Mouse (Mus musculus): ENCODE measurements at regions not wholly inside any gene's neighbourhood (a gene's known extent, or its start where the extent isn't known, plus 50 kb on each side); places are given as distances from the start of the nearest gene placed in this dataset.

GRCm38 (mm10) chr13:47429856-47430365, 307.5 kb downstream of the Rnf144b start:
- 36% methylated on average over 8 of the region's 8 CpGs for WGBS
- H3K27ac ChIP-seq, result peak overlapping the region; percentile 78
- no peak for DNase-seq (ENCODE audit: extremely low spot score, low spot score)
- H3K36me3 ChIP-seq (replicated peaks), result no peaks in the 10 kb centered on the region
- H3K4me3 ChIP-seq, result peak overlapping the region; percentile 22; the same call in 1 of the 2 replicates
- H3K27me3 ChIP-seq (ENCODE audit: poor library complexity, severe bottlenecking), result peaks cover 9% of the 10 kb centered on the region; the same call in 1 of the 2 replicates
- no peaks in the 10 kb centered on the region for H3K9me3 ChIP-seq
- H3K4me1 ChIP-seq, result peaks cover 26% of the 10 kb centered on the region

- H3K36me3 ChIP-seq (replicated peaks), result no peaks in the 10 kb centered on the region
- no peaks in the 10 kb centered on the region for H3K9me3 ChIP-seq
- WGBS, result 64% methylated on average over 9 of the region's 9 CpGs
- peak overlapping the region; percentile 10; the same call in 1 of the 2 replicates for H3K4me3 ChIP-seq
- H3K4me1 ChIP-seq, result peaks cover 26% of the 10 kb centered on the region
- peak; percentile 20 for DNase-seq (ENCODE audit: extremely low spot score, low spot score)
- peak overlapping the region; percentile 78 for H3K27ac ChIP-seq
- peaks cover 9% of the 10 kb centered on the region; the same call in 1 of the 2 replicates for H3K27me3 ChIP-seq (ENCODE audit: poor library complexity, severe bottlenecking)
Observed at GRCm38 (mm10) chr13:47430409-47430808, 308.0 kb downstream of the Rnf144b start.

- H3K9me3 ChIP-seq, result no peaks in the 10 kb centered on the region
- H3K36me3 ChIP-seq (replicated peaks), result no peaks in the 10 kb centered on the region
- WGBS, result 92% methylated on average over 7 of the region's 7 CpGs
- no peak overlapping the region for H3K4me3 ChIP-seq
- no peaks in the 10 kb centered on the region for H3K27me3 ChIP-seq (ENCODE audit: poor library complexity, severe bottlenecking)
- DNase-seq (ENCODE audit: extremely low spot score, low spot score), result no peak
- no peak overlapping the region for H3K27ac ChIP-seq
- H3K4me1 ChIP-seq, result peaks cover 11% of the 10 kb centered on the region
Observed at GRCm38 (mm10) chr13:47435631-47436030, 313.2 kb downstream of the Rnf144b start.

- no peaks in the 10 kb centered on the region for H3K9me3 ChIP-seq
- no peaks in the 10 kb centered on the region for H3K27me3 ChIP-seq (ENCODE audit: poor library complexity, severe bottlenecking)
- no peak overlapping the region for H3K27ac ChIP-seq
- H3K4me3 ChIP-seq, result no peak overlapping the region
- no peaks in the 10 kb centered on the region for H3K4me1 ChIP-seq
- H3K36me3 ChIP-seq (replicated peaks), result no peaks in the 10 kb centered on the region
- WGBS, result 94% methylated on average over 3 of the region's 3 CpGs
- no peak for DNase-seq (ENCODE audit: extremely low spot score, low spot score)
Observed at GRCm38 (mm10) chr13:47444876-47445275, 322.4 kb downstream of the Rnf144b start.

GRCm38 (mm10) chr13:47452186-47452760, 329.8 kb downstream of the Rnf144b start:
- Histone ChIP-seq H3K27me3 (ENCODE audit: poor library complexity, severe bottlenecking) (no peaks in the 10 kb centered on the region), H3K4me3 (no peak overlapping the region), H3K36me3 (replicated peaks) (no peaks in the 10 kb centered on the region), H3K27ac (no peak overlapping the region), H3K4me1 (no peaks in the 10 kb centered on the region), H3K9me3 (0 out of 2 replicates have a peak, but pooled peaks cover 7% of the 10 kb centered on the region)
- WGBS, result 89% methylated on average over 17 of the region's 17 CpGs
- DNase-seq (ENCODE audit: extremely low spot score, low spot score), result no peak

GRCm38 (mm10) chr13:47462148-47462547, 339.7 kb downstream of the Rnf144b start:
- H3K4me1 ChIP-seq, result no peaks in the 10 kb centered on the region

GRCm38 (mm10) chr13:47471543-47472213, 349.2 kb downstream of the Rnf144b start:
- Histone ChIP-seq H3K27ac (peak overlapping the region; percentile 58), H3K4me1 (peaks cover 29% of the 10 kb centered on the region), H3K4me3 (no peak overlapping the region), H3K36me3 (replicated peaks) (no peaks in the 10 kb centered on the region), H3K9me3 (no peaks in the 10 kb centered on the region), H3K27me3 (ENCODE audit: poor library complexity, severe bottlenecking) (no peaks in the 10 kb centered on the region)
- WGBS, result 67% methylated on average over 14 of the region's 14 CpGs
- no peak for DNase-seq (ENCODE audit: extremely low spot score, low spot score)

More at GRCm38 (mm10) chr13:47462148-47462547, 339.7 kb downstream of the Rnf144b start:
- DNase-seq (ENCODE audit: extremely low spot score, low spot score), result no peak
- no peaks in the 10 kb centered on the region for H3K27me3 ChIP-seq (ENCODE audit: poor library complexity, severe bottlenecking)
- no peak overlapping the region for H3K4me3 ChIP-seq
- no peak overlapping the region for H3K27ac ChIP-seq
- H3K9me3 ChIP-seq, result no peaks in the 10 kb centered on the region
- H3K36me3 ChIP-seq (replicated peaks), result no peaks in the 10 kb centered on the region
- 91% methylated on average over 8 of the region's 8 CpGs for WGBS

- Histone ChIP-seq H3K9me3 (no peaks in the 10 kb centered on the region), H3K4me3 (no peak overlapping the region), H3K27ac (no peak overlapping the region), H3K27me3 (ENCODE audit: poor library complexity, severe bottlenecking) (no peaks in the 10 kb centered on the region), H3K4me1 (peaks cover 10% of the 10 kb centered on the region), H3K36me3 (replicated peaks) (no peaks in the 10 kb centered on the region)
- WGBS, result 83% methylated on average over 10 of the region's 10 CpGs
- DNase-seq (ENCODE audit: extremely low spot score, low spot score), result no peak
Observed at GRCm38 (mm10) chr13:47480159-47480558, 357.7 kb downstream of the Rnf144b start.

GRCm38 (mm10) chr13:47484819-47485218, 362.4 kb downstream of the Rnf144b start:
- H3K9me3 ChIP-seq, result no peaks in the 10 kb centered on the region
- no peaks in the 10 kb centered on the region for H3K4me1 ChIP-seq
- no peaks in the 10 kb centered on the region for H3K27me3 ChIP-seq (ENCODE audit: poor library complexity, severe bottlenecking)
- H3K4me3 ChIP-seq, result no peak overlapping the region
- 88% methylated on average over 2 of the region's 2 CpGs for WGBS
- H3K36me3 ChIP-seq (replicated peaks), result no peaks in the 10 kb centered on the region
- no peak for DNase-seq (ENCODE audit: extremely low spot score, low spot score)
- H3K27ac ChIP-seq, result no peak overlapping the region

- Histone ChIP-seq H3K36me3 (replicated peaks) (no peaks in the 10 kb centered on the region), H3K4me3 (no peak overlapping the region), H3K4me1 (no peaks in the 10 kb centered on the region), H3K9me3 (no peaks in the 10 kb centered on the region), H3K27ac (no peak overlapping the region), H3K27me3 (ENCODE audit: poor library complexity, severe bottlenecking) (no peaks in the 10 kb centered on the region)
- no peak for DNase-seq (ENCODE audit: extremely low spot score, low spot score)
Observed at GRCm38 (mm10) chr13:47486111-47486510, 363.7 kb downstream of the Rnf144b start.

- Histone ChIP-seq H3K27ac (no peak overlapping the region), H3K36me3 (replicated peaks) (no peaks in the 10 kb centered on the region), H3K4me3 (no peak overlapping the region), H3K27me3 (ENCODE audit: poor library complexity, severe bottlenecking) (no peaks in the 10 kb centered on the region), H3K4me1 (no peaks in the 10 kb centered on the region), H3K9me3 (no peaks in the 10 kb centered on the region)
- WGBS, result 94% methylated on average over 3 of the region's 3 CpGs
- DNase-seq (ENCODE audit: extremely low spot score, low spot score), result no peak
Observed at GRCm38 (mm10) chr13:47486658-47487057, 364.2 kb downstream of the Rnf144b start.

- H3K27ac ChIP-seq, result no peak overlapping the region
Observed at GRCm38 (mm10) chr13:47505380-47505955, 383.0 kb downstream of the Rnf144b start.

GRCm38 (mm10) chr13:47532935-47533334, 410.5 kb downstream of the Rnf144b start:
- H3K36me3 ChIP-seq (replicated peaks), result no peaks in the 10 kb centered on the region
- H3K9me3 ChIP-seq, result 0 out of 2 replicates have a peak, but pooled peaks cover 3% of the 10 kb centered on the region
- no peaks in the 10 kb centered on the region for H3K4me1 ChIP-seq
- H3K27me3 ChIP-seq (ENCODE audit: poor library complexity, severe bottlenecking), result no peaks in the 10 kb centered on the region
- no peak overlapping the region for H3K27ac ChIP-seq
- no peak overlapping the region for H3K4me3 ChIP-seq
- DNase-seq (ENCODE audit: extremely low spot score, low spot score), result no peak
- WGBS, result 93% methylated on average over 1 of the region's 1 CpGs

More at GRCm38 (mm10) chr13:47505380-47505955, 383.0 kb downstream of the Rnf144b start:
- H3K9me3 ChIP-seq, result no peaks in the 10 kb centered on the region
- H3K4me1 ChIP-seq, result no peaks in the 10 kb centered on the region
- H3K4me3 ChIP-seq, result no peak overlapping the region
- no peak for DNase-seq (ENCODE audit: extremely low spot score, low spot score)
- H3K27me3 ChIP-seq (ENCODE audit: poor library complexity, severe bottlenecking), result no peaks in the 10 kb centered on the region
- no peaks in the 10 kb centered on the region for H3K36me3 ChIP-seq (replicated peaks)
- 92% methylated on average over 15 of the region's 15 CpGs for WGBS
